Mouse (Mus musculus) liver, embryonic 11.5 days (tissue): Measurements from ENCODE around the gene B3gnt2. TPM values are rescaled to one million over a fixed set of nuclear protein-coding genes. Genes with fewer than 3 reads are reported as not detected.

Experiments used
- ATAC-seq: fragments of 200-750 bp; cut with Nextera tagmentation; replicated peaks from 2 replicates; pipeline ENCODE4 v1.8.0; 2017; ENCODE audit warnings: moderate number of reproducible peaks, mild to moderate bottlenecking, moderate TSS enrichment, moderate library complexity; ENCODE audit not compliant: low FRiP score
- DNase-seq: peaks from one replicate; pipeline ENCODE4 v3.0.0-alpha.2; 2017; ENCODE audit warnings: low spot score
- H3K27ac ChIP-seq: fragments of 300-500 bp; sonication (generic); 2 replicates; pipeline ENCODE4 v1.5.1; 2014; ENCODE audit warnings: mild to moderate bottlenecking, low read depth, low read length, control low read depth
- H3K27me3 ChIP-seq: fragments of 300-500 bp; sonication (generic); replicated peaks from 2 replicates; pipeline ENCODE4 v1.6.1; 2014; ENCODE audit warnings: low read length, mixed read lengths; ENCODE audit not compliant: control insufficient read depth, insufficient read depth
- H3K36me3 ChIP-seq: fragments of 300-500 bp; sonication (generic); 2 replicates; pipeline ENCODE4 v1.6.1; 2014; ENCODE audit warnings: mild to moderate bottlenecking, low read length, moderate library complexity, mixed read lengths; ENCODE audit not compliant: control insufficient read depth, insufficient read depth
- H3K4me1 ChIP-seq: fragments of 300-500 bp; sonication (generic); replicated peaks from 2 replicates; pipeline ENCODE4 v1.6.1; 2014; ENCODE audit warnings: low read length, mixed read lengths; ENCODE audit not compliant: control insufficient read depth, insufficient read depth
- H3K4me2 ChIP-seq: fragments of 300-500 bp; sonication (generic); 2 replicates; pipeline ENCODE4 v1.6.1; 2014; ENCODE audit warnings: mild to moderate bottlenecking, control low read depth, moderate library complexity
- H3K4me3 ChIP-seq: fragments of 300-500 bp; sonication (generic); 2 replicates; pipeline ENCODE4 v1.5.1; 2014; ENCODE audit warnings: low read depth, low read length, control low read depth
- H3K9ac ChIP-seq: fragments of 300-500 bp; sonication (generic); 2 replicates; pipeline ENCODE4 v1.6.1; 2014; ENCODE audit warnings: low read depth, low read length, control low read depth
- H3K9me3 ChIP-seq: fragments of 300-500 bp; sonication (generic); 2 replicates; pipeline ENCODE4 v1.6.1; 2016; ENCODE audit warnings: low read length, inconsistent platforms, mixed read lengths; ENCODE audit not compliant: control insufficient read depth
- WGBS: fragments of 180-500 bp; shearing (Covaris S2); extraction: QIAGEN DNeasy Blood & Tissue Kit; methylation state at CpG from one replicate; pipeline ENCODE4 v1.1.7; 2014; 5-methylcytosine and 5-hydroxymethylcytosine counted together
- polyA plus RNA-seq: library from polyadenylated mRNA; unstranded; fragments of >200 nt; fragmentation: Nextera tagmentation; extraction: Ambion mirVana; gene quantifications from 2 replicates; pipeline ENCODE4 v1.2.1, GENCODE M21; 2014

The B3gnt2 gene
- polyA plus RNA-seq, 1 experiment from 2014 or later = 3.9 TPM

GRCm38 (mm10) chr11:22891242-22891641 lies 30.5 kb upstream of the B3gnt2 start:
- no peak for DNase-seq

GRCm38 (mm10) chr11:22889224-22889623 lies 28.5 kb upstream of the B3gnt2 start:
- ATAC-seq (no peak), DNase-seq (no peak)
- no peaks in the 10 kb centered on the region for H3K36me3 ChIP-seq
- no peak overlapping the region for H3K9ac ChIP-seq
- WGBS = 89% methylated on average over 3 of the region's 3 CpGs
- no peak overlapping the region for H3K4me3 ChIP-seq
- H3K27me3 ChIP-seq = no peaks in the 10 kb centered on the region
- H3K4me2 ChIP-seq = no peak overlapping the region
- no peaks in the 10 kb centered on the region for H3K4me1 ChIP-seq
- no peaks in the 10 kb centered on the region for H3K9me3 ChIP-seq
- H3K27ac ChIP-seq = no peak overlapping the region

More at GRCm38 (mm10) chr11:22891242-22891641, 30.5 kb upstream of the B3gnt2 start:
- 57% methylated on average over 9 of the region's 9 CpGs for WGBS
- Histone ChIP-seq H3K36me3 (no peaks in the 10 kb centered on the region), H3K9me3 (no peaks in the 10 kb centered on the region), H3K9ac (no peak overlapping the region), H3K4me1 (no peaks in the 10 kb centered on the region), H3K27me3 (no peaks in the 10 kb centered on the region), H3K4me2 (no peak overlapping the region), H3K27ac (no peak overlapping the region), H3K4me3 (no peak overlapping the region)
- ATAC-seq = no peak

GRCm38 (mm10) chr11:22886991-22887390 lies 26.2 kb upstream of the B3gnt2 start:
- Histone ChIP-seq H3K27ac (no peak overlapping the region), H3K4me1 (no peaks in the 10 kb centered on the region), H3K4me2 (no peak overlapping the region), H3K27me3 (no peaks in the 10 kb centered on the region), H3K9ac (no peak overlapping the region), H3K4me3 (no peak overlapping the region), H3K9me3 (no peaks in the 10 kb centered on the region), H3K36me3 (no peaks in the 10 kb centered on the region)
- WGBS = 95% methylated on average over 4 of the region's 4 CpGs
- DNase-seq (no peak), ATAC-seq (no peak)

- DNase-seq = no peak
- H3K4me1 ChIP-seq = no peaks in the 10 kb centered on the region
- WGBS = 86% methylated on average over 1 of the region's 1 CpGs
- no peak overlapping the region for H3K4me2 ChIP-seq
- H3K4me3 ChIP-seq = no peak overlapping the region
- no peaks in the 10 kb centered on the region for H3K9me3 ChIP-seq
- no peaks in the 10 kb centered on the region for H3K27me3 ChIP-seq
- H3K27ac ChIP-seq = no peak overlapping the region
- ATAC-seq = no peak
- H3K9ac ChIP-seq = no peak overlapping the region
- no peaks in the 10 kb centered on the region for H3K36me3 ChIP-seq
These were observed 24.6 kb upstream of the B3gnt2 start for GRCm38 (mm10) chr11:22885350-22885749.

- WGBS = 62% methylated on average over 2 of the region's 2 CpGs
- H3K4me3 ChIP-seq = no peak overlapping the region
- H3K36me3 ChIP-seq = no peaks in the 10 kb centered on the region
- ATAC-seq = no peak
- H3K27ac ChIP-seq = no peak overlapping the region
- no peaks in the 10 kb centered on the region for H3K27me3 ChIP-seq
- H3K9ac ChIP-seq = no peak overlapping the region
- H3K9me3 ChIP-seq = no peaks in the 10 kb centered on the region
- H3K4me2 ChIP-seq = no peak overlapping the region
- H3K4me1 ChIP-seq = no peaks in the 10 kb centered on the region
- no peak for DNase-seq
These were observed 22.9 kb upstream of the B3gnt2 start for GRCm38 (mm10) chr11:22883676-22884075.

GRCm38 (mm10) chr11:22882926-22883325 lies 22.2 kb upstream of the B3gnt2 start:
- no peak for DNase-seq
- no peaks in the 10 kb centered on the region for H3K4me1 ChIP-seq
- H3K9me3 ChIP-seq = no peaks in the 10 kb centered on the region
- no peak for ATAC-seq
- H3K9ac ChIP-seq = no peak overlapping the region
- no peak overlapping the region for H3K4me2 ChIP-seq
- H3K27ac ChIP-seq = no peak overlapping the region
- no peaks in the 10 kb centered on the region for H3K36me3 ChIP-seq
- H3K4me3 ChIP-seq = no peak overlapping the region
- H3K27me3 ChIP-seq = no peaks in the 10 kb centered on the region

- no peak overlapping the region for H3K4me2 ChIP-seq
- H3K4me1 ChIP-seq = peaks cover 7% of the 10 kb centered on the region; the same call in 1 of the 2 replicates
- no peak overlapping the region for H3K9ac ChIP-seq
- H3K4me3 ChIP-seq = no peak overlapping the region
- 60% methylated on average over 3 of the region's 3 CpGs for WGBS
- DNase-seq (no peak), ATAC-seq (no peak)
- no peaks in the 10 kb centered on the region for H3K9me3 ChIP-seq
- no peaks in the 10 kb centered on the region for H3K36me3 ChIP-seq
- no peaks in the 10 kb centered on the region for H3K27me3 ChIP-seq
- no peak overlapping the region for H3K27ac ChIP-seq
These were observed 19.8 kb upstream of the B3gnt2 start for GRCm38 (mm10) chr11:22880383-22881172.

GRCm38 (mm10) chr11:22879645-22880044 lies 18.9 kb upstream of the B3gnt2 start:
- Histone ChIP-seq H3K4me1 (peaks cover 7% of the 10 kb centered on the region; the same call in 1 of the 2 replicates), H3K27ac (no peak overlapping the region), H3K4me3 (no peak overlapping the region), H3K4me2 (no peak overlapping the region), H3K27me3 (no peaks in the 10 kb centered on the region), H3K9ac (no peak overlapping the region), H3K9me3 (no peaks in the 10 kb centered on the region), H3K36me3 (no peaks in the 10 kb centered on the region)
- 76% methylated on average over 4 of the region's 4 CpGs for WGBS
- DNase-seq = no peak
- no peak for ATAC-seq

GRCm38 (mm10) chr11:22876680-22877330 lies 16.0 kb upstream of the B3gnt2 start:
- no peaks in the 10 kb centered on the region for H3K9me3 ChIP-seq
- H3K9ac ChIP-seq = no peak overlapping the region
- H3K4me2 ChIP-seq = peak overlapping the region; percentile 18; the same call in 1 of the 2 replicates
- DNase-seq (no peak), ATAC-seq (peak; percentile 89)
- no peaks in the 10 kb centered on the region for H3K36me3 ChIP-seq
- H3K4me3 ChIP-seq = no peak overlapping the region
- WGBS = 58% methylated on average over 3 of the region's 3 CpGs
- no peaks in the 10 kb centered on the region for H3K27me3 ChIP-seq
- peaks cover 13% of the 10 kb centered on the region for H3K4me1 ChIP-seq
- H3K27ac ChIP-seq = peak overlapping the region; percentile 6; the same call in 1 of the 2 replicates
